Mouse (Mus musculus): Measurements from ENCODE around the gene Myo15b.

DNA sequence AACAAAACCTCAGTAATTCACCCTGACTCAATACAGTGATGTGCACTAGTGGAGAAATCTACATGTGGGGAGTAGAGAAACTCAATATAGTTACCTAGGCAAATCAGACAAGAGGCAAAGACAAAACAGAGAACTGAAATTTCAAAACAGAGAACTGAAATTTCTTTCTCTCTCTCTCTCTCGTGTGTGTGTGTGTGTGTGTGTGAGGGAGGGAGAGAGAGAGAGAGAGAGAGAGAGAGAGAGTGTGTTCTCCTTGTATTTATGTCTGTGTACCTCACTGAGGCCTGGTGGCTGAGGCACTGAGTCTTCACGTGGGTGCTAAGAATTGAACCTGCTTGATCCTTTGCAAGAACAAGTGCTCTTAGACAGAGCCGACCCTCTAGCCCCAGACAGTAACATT, 71.6 kb downstream of the Myo15b start:
- no peak for TF ChIP-seq CTCF (IDR thresholded peaks at IDR 0.05; ENCODE audit: low read depth, low read length)
- TF ChIP-seq GATA1 (IDR thresholded peaks at IDR 0.05; ENCODE audit: borderline replicate concordance, low read length) = no peak
- TF ChIP-seq GATA2 (IDR thresholded peaks at IDR 0.05; ENCODE audit: borderline replicate concordance, low read depth, low read length) = no peak
- TF ChIP-seq POLR2AphosphoS5 (IDR thresholded peaks at IDR 0.05; ENCODE audit: insufficient replicate concordance, low read depth, low read length) = no peak

Measured in G1E (cell line).